Mouse (Mus musculus) ES-Bruce4 (cell line): ENCODE data around the gene Morn1.

Experiments
- CTCF ChIP-seq: IDR thresholded peaks from one replicate; pipeline ENCODE4 v1.8.1; 2011; ENCODE audit warnings: low read depth, low read length
- EP300 ChIP-seq: IDR thresholded peaks from 2 replicates; pipeline ENCODE4 v1.6.1; 2011; ENCODE audit warnings: low read depth, low read length; ENCODE audit not compliant: insufficient read depth
- POLR2A ChIP-seq: IDR thresholded peaks from one replicate; pipeline ENCODE4 v1.8.1; 2011; ENCODE audit warnings: low read length; ENCODE audit not compliant: insufficient read depth

DNA sequence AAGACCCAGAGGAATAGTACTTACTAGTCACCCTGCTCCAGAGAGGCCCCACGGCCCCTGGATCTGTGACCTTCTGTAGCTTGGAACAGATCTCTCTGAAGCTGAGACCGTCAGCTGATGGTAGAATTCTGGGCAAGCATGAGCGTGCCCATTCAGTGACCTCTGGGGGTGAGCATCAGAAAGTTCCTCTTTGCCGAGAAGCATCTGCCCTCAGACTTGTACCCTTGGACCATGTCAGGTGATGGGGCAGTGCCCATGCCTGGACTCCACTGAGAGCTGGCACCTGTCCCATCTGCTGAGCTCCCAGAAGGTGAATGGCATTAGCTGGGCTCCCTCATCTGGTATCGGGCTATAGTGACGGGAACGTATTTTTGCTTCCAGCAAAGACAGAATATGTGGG lies 51.5 kb downstream of the Morn1 start:
- TF ChIP-seq POLR2A, result no peak
- no peak for TF ChIP-seq CTCF
- TF ChIP-seq EP300, result no peak
